Mouse (Mus musculus) CH12.LX (cell line): ENCODE measurements around the gene Kcnip3. TPM values are rescaled to one million over a fixed set of nuclear protein-coding genes. Genes with fewer than 3 reads are reported as not detected.
A peak's percentile ranks its signal among the peaks of the same experiment; 100 is the strongest.

ENCODE experiments used
- DNase-seq: peaks from one replicate; pipeline ENCODE4 v3.0.0-alpha.2; 2013; ENCODE audit errors: extremely low read depth
- H3K27ac ChIP-seq: 2 replicates; pipeline ENCODE4 v1.5.1; 2012; ENCODE audit warnings: low read depth, mild to moderate bottlenecking, control low read depth, moderate library complexity; ENCODE audit not compliant: insufficient read depth
- H3K27me3 ChIP-seq: replicated peaks from 2 replicates; pipeline ENCODE3; 2012; ENCODE audit warnings: inconsistent platforms
- H3K36me3 ChIP-seq, 2 experiments: replicated peaks in 1 of 2; 2 replicates each; pipeline versions ENCODE3 to v1.6.1; 2012; ENCODE audit warnings: inconsistent platforms in 1 of 2, low read length in 1 of 2, mild to moderate bottlenecking in 1 of 2, mixed read lengths in 1 of 2, moderate library complexity in 1 of 2; ENCODE audit not compliant: control insufficient read depth in 1 of 2, insufficient read depth in 1 of 2
- H3K4me1 ChIP-seq, 2 experiments: 2 replicates each; pipeline ENCODE4 v1.6.1; 2012; ENCODE audit warnings: inconsistent platforms in 1 of 2, moderate library complexity in 1 of 2; ENCODE audit not compliant: insufficient read depth in 2 of 2, control insufficient read depth in 1 of 2
- H3K4me2 ChIP-seq: 2 replicates; pipeline ENCODE4 v1.6.1; 2012; ENCODE audit warnings: low read depth, mild to moderate bottlenecking, control low read depth; ENCODE audit not compliant: poor library complexity, insufficient read depth, severe bottlenecking
- H3K4me3 ChIP-seq, 3 experiments: fragments of 150-350 bp in 1 of 3; sonication (generic) in 1 of 3; replicated peaks in 1 of 3; 2 replicates each; pipeline versions ENCODE3 to v1.5.1; 2011 to 2012; ENCODE audit warnings: low read depth in 2 of 3, low read length in 2 of 3, mild to moderate bottlenecking in 2 of 3, moderate library complexity in 2 of 3, control low read depth in 1 of 3, improper control_type of control experiment in 1 of 3, inconsistent platforms in 1 of 3, mixed read lengths in 1 of 3; ENCODE audit not compliant: poor library complexity in 1 of 3
- H3K79me2 ChIP-seq: replicated peaks from 2 replicates; pipeline ENCODE4 v1.6.1; 2012; ENCODE audit warnings: mild to moderate bottlenecking, moderate library complexity; ENCODE audit not compliant: control insufficient read depth, poor library complexity, insufficient read depth, severe bottlenecking; ENCODE audit errors: extremely low read depth
- H3K9ac ChIP-seq: 2 replicates; pipeline ENCODE4 v1.6.1; 2012; ENCODE audit warnings: low read depth, mild to moderate bottlenecking, control low read depth, moderate library complexity; ENCODE audit not compliant: insufficient read depth
- H3K9me3 ChIP-seq: replicated peaks from 2 replicates; pipeline ENCODE3; 2012; ENCODE audit warnings: low read length, inconsistent platforms, mixed read lengths
- CHD1 ChIP-seq: IDR thresholded peaks from 2 replicates; pipeline ENCODE4 v1.6.1; 2012; ENCODE audit warnings: low read depth, low read length, improper control_type of control experiment, inconsistent platforms
- E2F4 ChIP-seq: IDR thresholded peaks from 2 replicates; pipeline ENCODE4 v1.6.1; 2011; ENCODE audit warnings: low read depth, low read length, improper control_type of control experiment; ENCODE audit not compliant: insufficient replicate concordance
- ELF1 ChIP-seq: IDR thresholded peaks from 2 replicates; pipeline ENCODE4 v1.6.1; 2014; ENCODE audit warnings: low read depth, mild to moderate bottlenecking, inconsistent platforms, low read length, improper control_type of control experiment
- ETS1 ChIP-seq: conservative IDR thresholded peaks from 2 replicates; pipeline ENCODE4 v1.6.1; 2012; ENCODE audit warnings: low read depth, mild to moderate bottlenecking, inconsistent platforms, low read length, improper control_type of control experiment, moderate library complexity
- GABPA ChIP-seq: IDR thresholded peaks from 2 replicates; pipeline ENCODE4 v1.6.1; 2012; ENCODE audit warnings: low read depth, low read length, improper control_type of control experiment, inconsistent platforms; ENCODE audit not compliant: insufficient replicate concordance
- HCFC1 ChIP-seq: IDR thresholded peaks from 2 replicates; pipeline ENCODE4 v1.6.1; 2012; ENCODE audit warnings: low read depth, mild to moderate bottlenecking, inconsistent platforms, low read length, improper control_type of control experiment
- IRF4 ChIP-seq: IDR thresholded peaks from 2 replicates; pipeline ENCODE4 v1.6.1; 2014; ENCODE audit warnings: low read depth, mild to moderate bottlenecking, inconsistent platforms, low read length, improper control_type of control experiment
- JUN ChIP-seq: IDR thresholded peaks from 2 replicates; pipeline ENCODE4 v1.6.1; 2011; ENCODE audit warnings: low read depth, mild to moderate bottlenecking, low read length, improper control_type of control experiment, moderate library complexity; ENCODE audit not compliant: insufficient read depth
- JUND ChIP-seq: conservative IDR thresholded peaks from 2 replicates; pipeline ENCODE4 v1.6.1; 2011; ENCODE audit warnings: low read depth, low read length, improper control_type of control experiment
- KAT2A ChIP-seq: IDR thresholded peaks from 2 replicates; pipeline ENCODE4 v1.6.1; 2012; ENCODE audit warnings: low read length, improper control_type of control experiment, inconsistent platforms; ENCODE audit not compliant: insufficient replicate concordance
- MAFK ChIP-seq: IDR thresholded peaks from 2 replicates; pipeline ENCODE4 v1.6.1; 2011; ENCODE audit warnings: low read length, improper control_type of control experiment; ENCODE audit not compliant: insufficient replicate concordance
- MAX ChIP-seq: IDR thresholded peaks from 2 replicates; pipeline ENCODE4 v1.6.1; 2011; ENCODE audit warnings: low read length, improper control_type of control experiment
- MYC ChIP-seq: IDR thresholded peaks from 2 replicates; pipeline ENCODE4 v1.6.1; 2011; ENCODE audit warnings: low read depth, mild to moderate bottlenecking, improper control_type of control experiment, low read length
- NRF1 ChIP-seq: IDR thresholded peaks from 2 replicates; pipeline ENCODE4 v1.6.1; 2014; ENCODE audit warnings: low read depth, mild to moderate bottlenecking, inconsistent platforms, low read length, improper control_type of control experiment, moderate library complexity
- POLR2A ChIP-seq: IDR thresholded peaks from 2 replicates; pipeline ENCODE4 v1.6.1; 2011; ENCODE audit warnings: low read depth, mild to moderate bottlenecking, improper control_type of control experiment, low read length
- POLR2AphosphoS2 ChIP-seq: IDR thresholded peaks from 2 replicates; pipeline ENCODE4 v1.6.1; 2011; ENCODE audit warnings: low read depth, low read length, improper control_type of control experiment
- RCOR1 ChIP-seq: conservative IDR thresholded peaks from 2 replicates; pipeline ENCODE4 v1.6.1; 2012; ENCODE audit warnings: low read depth, mild to moderate bottlenecking, inconsistent platforms, low read length, improper control_type of control experiment
- SMC3 ChIP-seq: IDR thresholded peaks from 2 replicates; pipeline ENCODE4 v1.6.1; 2011; ENCODE audit warnings: low read depth, low read length, improper control_type of control experiment
- UBTF ChIP-seq: IDR thresholded peaks from 2 replicates; pipeline ENCODE4 v1.6.1; 2012; ENCODE audit warnings: low read depth, mild to moderate bottlenecking, inconsistent platforms, low read length, improper control_type of control experiment, moderate library complexity
- USF2 ChIP-seq: conservative IDR thresholded peaks from 2 replicates; pipeline ENCODE4 v1.6.1; 2011; ENCODE audit warnings: low read depth, low read length, improper control_type of control experiment
- ZKSCAN1 ChIP-seq: IDR thresholded peaks from 2 replicates; pipeline ENCODE4 v1.6.1; 2012; ENCODE audit warnings: low read depth, inconsistent platforms, low read length, improper control_type of control experiment, borderline replicate concordance
- ZNF384 ChIP-seq: IDR thresholded peaks from 2 replicates; pipeline ENCODE4 v1.6.1; 2012; ENCODE audit warnings: low read depth, low read length, improper control_type of control experiment, inconsistent platforms
- dilution Hi-C: fragments of 300-500 bp; cut with MboI; formaldehyde crosslinking; loops from 2 replicates; pipeline ENCODE4 v1.14.3; 2020; ENCODE audit warnings: low sequenced_read_pairs; ENCODE audit not compliant: extremely low pct_unique_long_range_greater_than_20kb, extremely low pct_ligation_motif_present
- in situ Hi-C: fragments of 300-500 bp; cut with MboI; formaldehyde crosslinking; loops from 3 replicates; pipeline ENCODE4 v1.14.3; 2019; ENCODE audit warnings: low sequenced_read_pairs, low pct_ligation_motif_present, low pct_unique_long_range_greater_than_20kb, mixed read lengths
- polyA plus RNA-seq: library from polyadenylated mRNA; unstranded; fragments of >175 nt; gene quantifications from 2 replicates; pipeline ENCODE4 v1.2.1, GENCODE M21; 2012; ENCODE audit warnings: low read depth; ENCODE audit not compliant: insufficient read length
- total RNA-seq, 2 experiments: library from RNA; depleted of rRNA; stranded (reverse); fragments of 300-350 nt in 1 of 2; fragments of >200 nt in 1 of 2; gene quantifications; 2 replicates each; pipeline ENCODE4 v1.2.3; 2012 to 2014

Gene Kcnip3
- total and polyA plus RNA-seq, 3 experiments: not detected

GRCm38 (mm10) chr2:127482533-127482911 lies 39.4 kb downstream of the Kcnip3 start:
- Histone ChIP-seq H3K4me3 (peak overlapping the region in 1 of 3 experiments; percentile 23), H3K4me2 (0 out of 2 replicates have a peak overlapping the region, but pooled peaks have one; percentile 1), H3K4me1 (0 out of 4 replicates have a peak, but pooled peaks cover 0 to 9% of the 10 kb centered on the region in 2 experiments), H3K27ac (no peak overlapping the region), H3K9ac (no peak overlapping the region), H3K9me3 (peaks cover 2% of the 10 kb centered on the region), H3K79me2 (no peaks in the 10 kb centered on the region), H3K36me3 (no peaks in the 10 kb centered on the region), H3K27me3 (peaks cover 93% of the 10 kb centered on the region)
- dilution Hi-C loops: no loop called here
- TF ChIP-seq JUND (no peak), POLR2AphosphoS2 (no peak), HCFC1 (no peak), KAT2A (no peak), MAFK (no peak), UBTF (no peak), ZKSCAN1 (no peak), CHD1 (no peak), ETS1 (no peak)
- in situ Hi-C loops: loop anchor here (25.0 kb wide), 1 partner anchor 205 kb away; no protein-coding TSS in a partner anchor
- no peak for DNase-seq

- TF ChIP-seq POLR2A (no peak), ELF1 (no peak), USF2 (no peak), JUN (no peak), SMC3 (no peak), MYC (no peak), ZNF384 (no peak), NRF1 (no peak), MAX (no peak), KAT2A (no peak), GABPA (no peak), CHD1 (no peak), E2F4 (no peak), ETS1 (no peak), IRF4 (no peak), RCOR1 (no peak)
- TF ChIP-seq, all 38 proteins: peak for 0
- peak overlapping the region in 1 of 3 experiments; percentile 23 for H3K4me3 ChIP-seq
- H3K4me2 ChIP-seq: no peak overlapping the region; the same call in 1 of the 2 replicates
- H3K9me3 ChIP-seq: peaks cover 2% of the 10 kb centered on the region
- peaks cover 91% of the 10 kb centered on the region for H3K27me3 ChIP-seq
- H3K27ac ChIP-seq: no peak overlapping the region
- in situ Hi-C loops: loop anchor here (25.0 kb wide), 1 partner anchor 205 kb away; no protein-coding TSS in a partner anchor
- 0 out of 4 replicates have a peak, but pooled peaks cover 0 to 9% of the 10 kb centered on the region in 2 experiments for H3K4me1 ChIP-seq
- no peak for DNase-seq
- H3K9ac ChIP-seq: no peak overlapping the region
- dilution Hi-C loops: no loop called here
- no peaks in the 10 kb centered on the region for H3K79me2 ChIP-seq
- no peaks in the 10 kb centered on the region for H3K36me3 ChIP-seq
These were observed 39.9 kb downstream of the Kcnip3 start for GRCm38 (mm10) chr2:127481841-127482532.
